Mouse (Mus musculus): Measurements from ENCODE around the gene Olfr312. TPM values are rescaled to one million over a fixed set of nuclear protein-coding genes. Genes with fewer than 3 reads are reported as not detected.
"Not testable (repeated sequence)": the region's sequence is repeated elsewhere in the genome, so short reads cannot be mapped to it uniquely, and the experiment has no call there.

Gene Olfr312
- polyA plus RNA-seq (2012): not detected in 2 replicates

DNA sequence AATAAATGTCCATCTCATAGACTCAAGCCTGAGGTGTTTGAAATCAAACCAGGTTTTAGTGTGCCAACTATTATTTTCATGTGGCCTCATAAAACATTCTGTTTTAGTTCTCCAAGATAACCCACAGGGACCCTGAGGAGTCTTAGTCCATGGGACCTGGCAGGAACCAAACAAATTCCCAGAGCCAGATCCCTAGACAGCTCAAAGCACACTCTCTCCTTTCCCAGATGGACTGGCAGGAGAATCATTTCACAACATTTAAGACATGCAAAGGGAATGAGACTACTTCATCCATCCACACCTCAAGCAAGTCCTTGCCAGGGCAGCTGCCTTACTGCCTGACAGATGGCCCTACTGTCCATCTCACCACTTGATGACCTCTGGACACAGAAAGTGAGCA is at the start of gene Olfr312:
TSS of gene Olfr312 (plus strand) at position 301 of the 400 bp plus-strand sequence.
- not testable (repeated sequence) for H3K4me3 ChIP-seq (replicated peaks); H3K36me3 ChIP-seq (ENCODE audit: control insufficient read depth); H3K4me1 ChIP-seq (ENCODE audit: control insufficient read depth); H3K27me3 ChIP-seq (ENCODE audit: control insufficient read depth); H3K9me3 ChIP-seq (ENCODE audit: control insufficient read depth, low read length)

DNA sequence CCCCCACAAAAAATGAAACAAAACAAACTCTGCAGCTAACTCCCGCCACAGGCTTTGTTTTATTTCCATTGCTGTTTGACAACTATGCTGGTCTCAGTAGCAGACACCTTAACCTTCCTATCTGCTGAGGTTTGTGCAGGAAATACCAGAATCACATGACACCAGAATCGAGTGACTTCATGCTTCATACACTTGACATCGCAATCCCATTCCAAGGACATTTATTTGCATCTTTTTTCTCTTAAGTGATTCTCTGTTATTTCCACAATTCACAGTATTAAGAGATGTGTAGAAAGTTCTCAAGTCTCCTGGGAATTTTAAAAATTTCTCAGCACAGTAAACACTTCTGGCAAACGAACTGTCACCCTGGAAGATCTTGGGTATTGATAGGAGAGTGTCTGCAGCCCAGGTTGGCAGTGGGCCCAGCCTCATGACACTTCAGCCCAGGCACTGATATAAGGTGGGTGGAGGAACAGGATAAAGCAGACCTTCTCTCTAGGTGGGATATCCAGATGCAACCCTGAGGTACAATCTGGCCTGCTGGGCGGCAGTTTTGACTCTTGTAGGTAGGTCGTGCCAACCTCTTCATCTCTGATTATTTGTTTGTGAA is 46.5 kb upstream of the Olfr312 start, which contains the start of gene Olfr314:
TSS of gene Olfr314 (plus strand) at position 473 of the 610 bp plus-strand sequence.
- TF ChIP-seq GATA1 (IDR thresholded peaks at IDR 0.05; ENCODE audit: low read length) (no peak), TAL1 (IDR thresholded peaks at IDR 0.05; ENCODE audit: low read length) (no peak)
- no peak within 1 kb of the TSS for H3K4me3 ChIP-seq (replicated peaks)
- no peaks in the 10 kb centered on the region for H3K4me1 ChIP-seq (ENCODE audit: control insufficient read depth)
- H3K9me3 ChIP-seq (ENCODE audit: control insufficient read depth, low read length): no peaks in the 10 kb centered on the region
- no peaks in the 10 kb centered on the region for H3K36me3 ChIP-seq (ENCODE audit: control insufficient read depth)
- H3K27me3 ChIP-seq (ENCODE audit: control insufficient read depth): no peaks in the 10 kb centered on the region

DNA sequence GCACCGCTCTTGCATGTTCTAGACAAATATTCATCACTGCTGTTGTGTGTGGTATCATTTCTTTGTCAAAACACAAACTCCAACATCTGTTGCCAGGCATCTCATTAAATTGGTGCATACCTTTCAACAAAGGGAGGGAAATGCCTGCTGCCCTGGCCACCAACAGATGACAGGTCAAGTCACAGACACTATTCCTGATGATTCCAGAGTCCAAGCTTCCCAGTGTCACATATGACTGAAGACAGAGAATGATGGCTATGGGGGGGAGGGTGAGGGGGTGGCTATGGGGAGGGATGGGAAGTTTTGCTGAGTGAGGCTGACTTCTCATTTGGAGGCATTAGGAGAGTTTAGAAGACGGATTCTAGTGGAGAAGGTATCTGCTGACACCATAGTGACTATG is 44.9 kb upstream of the Olfr312 start:
- Histone ChIP-seq H3K4me1 (ENCODE audit: control insufficient read depth) (no peaks in the 10 kb centered on the region), H3K36me3 (ENCODE audit: control insufficient read depth) (no peaks in the 10 kb centered on the region), H3K9me3 (ENCODE audit: control insufficient read depth, low read length) (no peaks in the 10 kb centered on the region), H3K27me3 (ENCODE audit: control insufficient read depth) (no peaks in the 10 kb centered on the region), H3K4me3 (replicated peaks) (no peak overlapping the region)
- TF ChIP-seq GATA1 (IDR thresholded peaks at IDR 0.05; ENCODE audit: low read length): no peak

DNA sequence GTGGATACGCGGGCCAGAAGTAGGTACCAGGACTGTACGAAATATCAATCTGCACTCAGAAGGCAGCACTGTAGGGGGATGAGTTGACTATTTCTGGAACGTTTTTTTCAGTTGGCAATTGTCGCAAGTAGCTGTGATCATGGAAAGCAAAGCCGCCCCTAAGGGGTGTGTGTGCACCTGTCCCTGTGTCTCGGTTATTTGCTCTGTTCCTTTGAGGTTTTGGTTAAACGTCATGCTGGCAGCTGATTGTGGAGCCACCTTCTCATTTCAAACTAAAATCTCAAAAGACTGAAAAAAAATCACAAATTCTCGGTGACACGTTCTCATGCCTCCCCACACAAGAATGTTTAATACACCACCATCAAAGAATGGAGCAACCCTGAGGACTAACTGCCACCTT is 41.4 kb upstream of the Olfr312 start:
- Histone ChIP-seq H3K36me3 (ENCODE audit: control insufficient read depth) (no peaks in the 10 kb centered on the region), H3K27me3 (ENCODE audit: control insufficient read depth) (no peaks in the 10 kb centered on the region), H3K4me1 (ENCODE audit: control insufficient read depth) (peaks cover 3% of the 10 kb centered on the region), H3K9me3 (ENCODE audit: control insufficient read depth, low read length) (no peaks in the 10 kb centered on the region), H3K4me3 (replicated peaks) (no peak overlapping the region)
- no peak for TF ChIP-seq GATA1 (IDR thresholded peaks at IDR 0.05; ENCODE audit: low read length)
- TF ChIP-seq TAL1 (IDR thresholded peaks at IDR 0.05; ENCODE audit: low read length): no peak

DNA sequence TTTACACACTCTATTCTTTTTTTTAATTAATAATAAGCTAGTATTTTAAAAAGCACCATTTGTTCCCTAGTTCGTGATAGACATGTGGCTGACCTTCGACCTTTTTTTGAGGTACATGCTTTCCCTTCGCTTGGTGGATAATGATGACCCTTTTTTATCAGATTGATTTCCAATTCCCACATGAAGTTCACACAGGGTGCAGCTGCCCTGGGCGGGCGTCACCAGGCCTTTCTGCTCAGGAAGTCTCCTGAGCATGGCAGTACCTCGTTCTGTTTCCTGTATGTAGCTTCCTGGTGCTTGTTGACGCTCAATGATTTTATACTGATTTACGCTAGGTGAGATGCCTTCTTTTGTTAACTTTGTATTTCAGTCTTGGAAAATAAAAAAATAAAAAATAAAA is 40.7 kb upstream of the Olfr312 start:
- no peaks in the 10 kb centered on the region for H3K9me3 ChIP-seq (ENCODE audit: control insufficient read depth, low read length)
- peaks cover 3% of the 10 kb centered on the region for H3K4me1 ChIP-seq (ENCODE audit: control insufficient read depth)

DNA sequence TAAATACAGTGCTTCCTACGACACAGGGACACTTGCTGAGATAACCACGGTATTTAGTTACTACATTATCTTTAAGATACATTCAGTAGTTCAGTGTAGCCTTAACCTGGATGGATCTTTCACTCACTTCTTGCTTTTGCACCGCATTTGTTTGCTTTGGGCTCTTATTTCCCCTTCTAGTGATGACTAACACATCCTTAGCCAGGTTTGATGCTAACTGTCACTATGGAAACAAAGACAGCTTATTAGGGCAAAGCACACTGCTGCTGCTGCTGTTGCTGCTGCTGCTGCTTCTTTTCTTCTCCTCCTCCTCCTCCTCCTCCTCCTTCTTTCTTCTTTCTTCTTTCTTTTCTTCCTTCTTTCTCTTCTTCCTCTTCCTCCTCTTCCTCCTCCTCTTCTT is 39.5 kb upstream of the Olfr312 start:
- TF ChIP-seq TAL1 (IDR thresholded peaks at IDR 0.05; ENCODE audit: low read length) (no peak), GATA1 (IDR thresholded peaks at IDR 0.05; ENCODE audit: low read length) (no peak)
- Histone ChIP-seq H3K27me3 (ENCODE audit: control insufficient read depth) (no peaks in the 10 kb centered on the region), H3K4me1 (ENCODE audit: control insufficient read depth) (peaks cover 3% of the 10 kb centered on the region), H3K4me3 (replicated peaks) (no peak overlapping the region), H3K9me3 (ENCODE audit: control insufficient read depth, low read length) (no peaks in the 10 kb centered on the region), H3K36me3 (ENCODE audit: control insufficient read depth) (no peaks in the 10 kb centered on the region)

More for the DNA sequence above, 40.7 kb upstream of the Olfr312 start:
- no peaks in the 10 kb centered on the region for H3K36me3 ChIP-seq (ENCODE audit: control insufficient read depth)
- no peaks in the 10 kb centered on the region for H3K27me3 ChIP-seq (ENCODE audit: control insufficient read depth)
- H3K4me3 ChIP-seq (replicated peaks): no peak overlapping the region
- no peak for TF ChIP-seq GATA1 (IDR thresholded peaks at IDR 0.05; ENCODE audit: low read length)
- TF ChIP-seq TAL1 (IDR thresholded peaks at IDR 0.05; ENCODE audit: low read length): no peak

DNA sequence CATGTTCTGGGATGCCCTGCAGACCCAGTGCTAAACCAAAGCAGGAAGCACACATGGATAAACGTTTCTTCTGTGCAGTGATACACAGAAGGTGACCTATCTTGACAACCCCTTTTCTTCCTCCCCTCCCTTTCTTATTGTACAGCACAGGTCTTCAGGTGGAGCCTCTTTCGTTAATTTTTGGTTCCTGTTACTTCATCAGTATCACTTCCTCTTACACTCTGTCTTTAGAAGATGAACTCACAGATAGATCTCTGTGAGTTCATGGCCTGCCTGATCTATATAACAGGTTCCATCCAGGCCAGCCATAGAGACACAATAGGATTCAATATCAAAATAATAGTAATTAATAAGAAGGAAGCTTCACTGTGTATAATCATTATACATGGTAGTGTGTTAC is 39.0 kb upstream of the Olfr312 start:
- Histone ChIP-seq H3K4me1 (ENCODE audit: control insufficient read depth) (peaks cover 3% of the 10 kb centered on the region), H3K4me3 (replicated peaks) (no peak overlapping the region), H3K9me3 (ENCODE audit: control insufficient read depth, low read length) (no peaks in the 10 kb centered on the region), H3K36me3 (ENCODE audit: control insufficient read depth) (no peaks in the 10 kb centered on the region), H3K27me3 (ENCODE audit: control insufficient read depth) (no peaks in the 10 kb centered on the region)
- TF ChIP-seq GATA1 (IDR thresholded peaks at IDR 0.05; ENCODE audit: low read length) (no peak), TAL1 (IDR thresholded peaks at IDR 0.05; ENCODE audit: low read length) (no peak)

DNA sequence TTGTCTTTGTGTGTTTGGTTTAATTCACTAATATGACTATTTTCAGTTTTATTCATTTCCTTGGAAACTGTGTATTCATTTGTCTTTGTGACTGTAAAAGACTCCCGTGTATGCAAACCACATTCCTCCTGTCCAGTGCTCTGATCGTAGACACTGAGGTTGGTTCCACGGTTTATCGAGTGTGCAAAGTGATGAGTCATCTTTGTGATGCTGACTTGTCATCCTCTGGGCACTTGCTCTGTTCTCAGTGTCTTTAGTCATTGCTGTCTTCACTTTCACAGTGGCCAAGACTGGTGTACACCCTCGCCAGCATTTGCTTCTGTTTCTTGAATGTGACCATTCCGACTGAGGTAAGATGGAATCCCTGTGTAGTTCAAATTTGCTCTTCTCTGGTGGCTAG is 38.4 kb upstream of the Olfr312 start:
- Histone ChIP-seq H3K4me1 (ENCODE audit: control insufficient read depth) (peaks cover 3% of the 10 kb centered on the region), H3K4me3 (replicated peaks) (no peak overlapping the region), H3K9me3 (ENCODE audit: control insufficient read depth, low read length) (no peaks in the 10 kb centered on the region), H3K36me3 (ENCODE audit: control insufficient read depth) (no peaks in the 10 kb centered on the region), H3K27me3 (ENCODE audit: control insufficient read depth) (no peaks in the 10 kb centered on the region)
- TF ChIP-seq TAL1 (IDR thresholded peaks at IDR 0.05; ENCODE audit: low read length) (no peak), GATA1 (IDR thresholded peaks at IDR 0.05; ENCODE audit: low read length) (no peak)

DNA sequence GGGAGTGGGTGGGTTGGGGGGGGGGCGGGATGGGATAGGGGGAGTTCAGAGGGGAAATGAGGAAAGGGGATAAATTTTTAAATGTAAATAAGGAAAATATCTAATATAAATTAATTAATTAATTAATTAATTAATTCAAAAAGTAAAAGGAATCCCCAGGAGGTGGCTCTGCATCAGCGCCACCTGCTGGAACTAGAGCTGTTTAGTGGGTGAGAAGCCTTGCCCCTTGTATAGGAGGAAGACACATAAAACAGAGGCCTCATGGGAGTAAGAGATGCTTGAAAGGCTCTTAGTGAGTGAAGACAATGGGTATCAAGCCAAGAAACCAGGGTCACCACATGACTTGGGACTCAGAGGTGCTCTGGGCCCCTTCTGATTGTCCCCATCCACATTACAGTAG is 33.2 kb upstream of the Olfr312 start:
- Histone ChIP-seq H3K27me3 (ENCODE audit: control insufficient read depth) (no peaks in the 10 kb centered on the region), H3K4me1 (ENCODE audit: control insufficient read depth) (no peaks in the 10 kb centered on the region; the same call in 1 of the 2 replicates), H3K4me3 (replicated peaks) (no peak overlapping the region), H3K9me3 (ENCODE audit: control insufficient read depth, low read length) (no peaks in the 10 kb centered on the region), H3K36me3 (ENCODE audit: control insufficient read depth) (no peaks in the 10 kb centered on the region)
- TF ChIP-seq GATA1 (IDR thresholded peaks at IDR 0.05; ENCODE audit: low read length) (no peak), TAL1 (IDR thresholded peaks at IDR 0.05; ENCODE audit: low read length) (no peak)

DNA sequence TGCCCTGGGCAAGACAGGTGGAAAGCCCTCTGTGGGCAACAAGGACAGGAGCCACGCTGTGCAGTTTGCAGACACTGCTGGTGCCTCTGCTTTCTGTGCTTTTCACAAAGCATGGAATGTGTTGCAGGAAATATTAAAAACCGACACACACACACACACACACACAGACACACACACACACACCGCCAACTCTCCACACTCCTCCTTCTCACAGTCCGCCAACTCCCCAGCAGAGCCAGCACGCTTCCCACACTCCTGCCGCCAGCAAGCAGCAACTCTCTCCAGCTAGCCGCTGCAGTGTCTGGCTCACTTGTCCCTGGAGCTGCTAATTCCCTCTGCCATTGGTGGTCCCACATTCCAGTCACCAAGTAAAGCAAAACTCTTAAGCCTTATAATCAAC is 32.2 kb upstream of the Olfr312 start:
- Histone ChIP-seq H3K27me3 (ENCODE audit: control insufficient read depth) (no peaks in the 10 kb centered on the region), H3K9me3 (ENCODE audit: control insufficient read depth, low read length) (no peaks in the 10 kb centered on the region), H3K4me3 (replicated peaks) (no peak overlapping the region), H3K36me3 (ENCODE audit: control insufficient read depth) (no peaks in the 10 kb centered on the region), H3K4me1 (ENCODE audit: control insufficient read depth) (no peaks in the 10 kb centered on the region)
- TF ChIP-seq TAL1 (IDR thresholded peaks at IDR 0.05; ENCODE audit: low read length) (no peak), GATA1 (IDR thresholded peaks at IDR 0.05; ENCODE audit: low read length) (no peak)
